Mouse (Mus musculus) lung, adult 2 months (tissue): ENCODE measurements around the gene Gm9747.

ENCODE experiments used
- CTCF ChIP-seq: fragments of 200-500 bp; IDR thresholded peaks from 2 replicates; pipeline ENCODE4 v1.5.1; 2011; ENCODE audit warnings: mild to moderate bottlenecking, low read length, control low read depth; ENCODE audit not compliant: insufficient read depth
- POLR2A ChIP-seq: fragments of 200-500 bp; IDR thresholded peaks from 2 replicates; pipeline ENCODE4 v1.6.1; 2011; ENCODE audit warnings: low read depth, mild to moderate bottlenecking, control low read depth, low read length, borderline replicate concordance; ENCODE audit errors: extremely low read depth

GRCm38 (mm10) chr1:82282992-82283611 lies 50.2 kb downstream of the Gm9747 start:
- no peak for TF ChIP-seq CTCF
- TF ChIP-seq POLR2A = peak; percentile 61; the same call in 1 of the 2 replicates
